Mouse (Mus musculus) retina, postnatal 7 days (tissue): ENCODE results near the gene Slc27a4.

Source experiments
- DNase-seq: peaks from one replicate; pipeline ENCODE4 v3.0.0-alpha.2; 2012; ENCODE audit warnings: low read depth, low spot score

The Slc27a4 gene

DNA sequence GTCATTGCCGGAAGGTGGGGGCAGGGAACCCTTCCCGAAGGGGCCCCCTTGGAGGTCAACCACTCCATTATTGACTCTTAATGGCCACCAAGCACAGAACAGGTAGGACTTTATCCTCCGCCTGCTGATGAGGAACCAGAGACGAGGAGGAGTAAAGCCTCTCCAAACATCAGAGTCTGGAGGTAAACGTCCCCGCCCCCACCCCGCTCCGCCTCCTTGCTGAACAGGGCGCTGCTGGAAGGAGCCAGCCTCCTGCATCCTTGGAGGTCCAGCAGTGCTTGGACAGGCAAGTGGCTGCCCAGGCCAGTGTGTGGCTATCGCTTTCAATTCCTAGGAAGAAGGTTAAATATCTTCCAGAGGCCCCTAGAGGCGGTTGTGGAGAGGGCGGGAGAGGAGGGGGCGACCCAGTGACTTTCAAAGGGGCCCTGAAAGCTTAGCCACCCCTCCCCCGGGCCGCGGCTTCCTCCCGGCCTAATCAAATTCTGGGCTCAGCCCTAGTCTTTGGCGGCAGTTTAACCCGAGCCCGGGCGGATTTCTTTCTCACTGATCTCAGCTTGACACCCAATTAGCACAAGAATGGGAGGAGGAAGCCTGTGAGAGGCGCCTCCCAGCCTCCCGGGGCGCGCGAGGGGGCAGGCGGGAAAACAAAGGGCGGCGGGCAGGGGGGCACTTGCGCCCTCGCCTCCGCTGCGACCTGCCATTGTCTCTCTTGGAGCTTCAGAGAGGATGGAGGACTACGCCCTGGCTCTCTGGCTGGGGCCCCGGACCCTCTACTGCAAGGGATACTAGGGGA, 17.8 kb downstream of the Slc27a4 start, which contains the start of gene Urm1:
Urm1 (plus strand) TSS at position 51 of the 793 bp plus-strand sequence.
- DNase-seq, result peak; percentile 56

DNA sequence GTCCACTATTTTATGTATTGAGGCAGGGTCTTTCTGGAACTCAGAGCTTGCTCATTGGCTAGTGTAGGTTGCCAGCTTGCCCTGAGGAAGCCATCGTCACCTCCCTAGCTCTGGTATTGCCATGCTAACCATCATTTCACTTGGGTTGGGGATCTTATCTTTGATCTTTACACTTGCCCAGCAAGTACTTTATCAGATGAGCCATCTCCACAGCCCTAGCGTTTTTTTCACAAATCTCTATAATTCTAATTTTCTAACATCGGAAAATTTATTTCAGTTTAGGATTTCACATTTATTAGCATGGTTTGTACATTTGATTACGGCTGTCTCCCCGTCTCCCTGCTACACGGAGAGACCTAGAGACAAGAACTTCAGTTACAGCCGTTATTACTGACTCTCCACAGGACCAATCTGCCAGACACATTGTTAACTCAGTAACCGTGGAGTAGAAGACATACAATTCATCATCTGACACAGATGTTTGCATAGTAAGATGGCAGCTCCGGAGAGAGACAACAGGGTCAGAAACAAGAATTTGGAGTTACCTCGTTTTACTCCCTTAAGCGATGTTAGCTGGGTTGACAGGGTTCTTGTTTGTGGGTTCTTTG, 24.0 kb downstream of the Slc27a4 start:
- DNase-seq, result no peak

DNA sequence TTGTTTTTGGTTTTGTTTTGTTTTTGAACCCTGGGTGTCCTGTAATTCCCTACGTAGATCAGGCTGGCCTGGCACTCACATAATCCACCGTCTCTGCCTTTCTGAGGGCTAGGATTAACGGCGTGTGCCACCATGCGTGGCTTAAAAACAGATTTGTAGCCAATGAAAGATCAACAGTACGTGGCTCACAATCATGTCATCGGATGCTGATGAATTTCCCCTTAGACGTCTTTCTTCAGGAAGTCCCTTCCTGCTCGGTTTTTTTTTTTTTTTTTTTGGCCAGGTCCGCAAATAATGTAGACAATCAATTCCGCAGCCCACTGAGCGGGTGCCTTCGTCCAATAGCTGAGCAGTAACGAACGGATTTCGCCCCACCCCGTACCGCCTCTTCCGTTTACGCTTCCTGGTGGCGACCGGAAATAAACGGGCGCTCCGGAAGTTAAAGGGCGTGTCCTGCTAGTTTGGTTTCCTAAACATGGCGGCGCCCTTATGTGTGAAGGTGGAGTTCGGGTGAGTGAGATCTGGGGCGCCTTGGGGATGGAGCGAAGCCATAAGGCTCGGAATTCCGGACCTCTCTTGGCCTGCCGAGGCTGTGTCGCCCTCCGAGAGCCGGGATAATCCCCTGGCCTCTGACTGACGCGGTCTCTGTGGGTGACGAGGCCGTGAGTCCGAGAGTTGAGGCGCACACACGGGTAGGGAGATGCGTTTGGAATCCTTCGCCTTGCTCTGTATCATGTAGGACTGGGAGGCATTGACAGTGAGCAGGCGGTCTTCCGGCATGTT, 24.7 kb downstream of the Slc27a4 start:
- DNase-seq, result peak; percentile 94

DNA sequence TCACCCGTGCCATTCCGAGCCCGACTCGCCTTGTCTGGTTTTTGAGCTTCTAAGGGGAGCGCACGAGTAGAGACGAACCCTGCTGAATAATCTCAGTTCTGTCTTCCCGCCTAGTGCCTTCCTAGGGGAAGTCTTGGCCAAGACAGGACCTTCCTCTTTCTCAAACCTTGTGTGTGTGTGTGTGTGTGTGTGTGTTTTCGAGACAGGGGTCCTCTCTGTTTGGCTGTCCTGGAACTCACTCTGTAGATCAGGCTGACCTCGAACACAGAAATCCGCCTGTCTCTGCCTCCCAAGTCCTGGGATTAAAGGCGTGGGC, 25.2 kb downstream of the Slc27a4 start:
- no peak for DNase-seq

DNA sequence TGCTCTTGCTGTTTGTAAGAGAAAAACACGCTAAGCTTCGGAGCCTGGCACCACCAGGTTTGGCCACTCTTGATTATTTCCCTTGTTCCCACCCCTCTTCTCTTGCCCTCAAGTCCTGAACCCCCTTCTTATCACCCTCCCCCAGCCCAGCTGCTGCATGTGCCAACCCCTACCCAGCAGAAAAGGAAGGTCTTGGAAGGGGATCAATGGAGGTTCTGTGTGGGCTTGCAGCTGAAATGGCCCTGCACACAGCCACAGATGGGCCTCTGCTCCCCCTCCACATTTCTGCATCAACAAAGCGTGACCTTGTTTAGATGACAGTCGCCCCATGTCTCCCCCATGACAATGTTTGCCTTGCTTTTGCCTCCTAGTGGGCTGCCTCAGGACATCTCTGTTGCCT, 28.7 kb downstream of the Slc27a4 start:
- DNase-seq, result no peak

DNA sequence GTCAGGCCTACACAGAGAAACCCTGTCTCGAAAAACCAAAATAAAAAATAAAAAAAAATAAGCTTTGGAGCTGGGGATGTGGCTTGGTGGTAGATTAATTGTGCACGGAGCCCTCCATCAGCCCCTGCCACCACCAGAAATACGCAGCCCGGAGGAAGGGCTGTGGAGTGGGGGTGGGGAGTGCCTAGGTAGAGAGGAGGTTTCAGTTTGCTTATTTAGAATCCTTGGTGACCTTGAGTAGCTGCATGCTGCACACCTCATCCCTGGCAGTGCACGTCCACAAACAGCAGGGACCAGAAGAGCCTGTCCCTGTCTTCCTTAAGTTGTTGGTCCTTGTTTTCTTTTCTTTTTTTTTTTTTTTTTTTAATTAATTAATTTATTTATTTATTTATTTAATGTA, 31.4 kb downstream of the Slc27a4 start:
- no peak for DNase-seq

DNA sequence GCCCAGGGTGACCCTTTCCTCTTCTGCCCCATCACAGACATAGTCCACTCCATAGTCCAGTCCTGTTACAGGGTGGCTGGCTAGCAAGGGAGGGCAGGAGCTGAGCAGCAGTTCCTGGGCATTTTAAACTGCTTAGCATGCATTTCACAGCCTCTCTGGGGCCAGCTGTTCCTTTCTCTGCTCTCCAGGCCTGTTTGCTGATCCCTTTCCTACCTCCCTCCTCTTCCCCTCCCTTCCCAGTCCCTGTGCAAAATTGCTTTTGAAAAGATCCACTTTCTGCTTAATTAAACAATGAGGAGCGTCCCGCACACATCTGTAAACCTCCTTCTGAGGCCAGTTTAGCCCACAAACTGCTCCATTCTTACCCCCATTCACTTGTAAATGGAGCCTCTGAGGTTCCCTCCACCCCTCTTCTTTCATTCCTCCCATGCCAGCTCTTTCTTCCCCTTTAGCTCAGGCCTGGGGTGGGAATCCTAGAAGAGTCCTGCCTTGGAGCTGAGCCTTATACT, 33.0 kb downstream of the Slc27a4 start:
- DNase-seq, result no peak

DNA sequence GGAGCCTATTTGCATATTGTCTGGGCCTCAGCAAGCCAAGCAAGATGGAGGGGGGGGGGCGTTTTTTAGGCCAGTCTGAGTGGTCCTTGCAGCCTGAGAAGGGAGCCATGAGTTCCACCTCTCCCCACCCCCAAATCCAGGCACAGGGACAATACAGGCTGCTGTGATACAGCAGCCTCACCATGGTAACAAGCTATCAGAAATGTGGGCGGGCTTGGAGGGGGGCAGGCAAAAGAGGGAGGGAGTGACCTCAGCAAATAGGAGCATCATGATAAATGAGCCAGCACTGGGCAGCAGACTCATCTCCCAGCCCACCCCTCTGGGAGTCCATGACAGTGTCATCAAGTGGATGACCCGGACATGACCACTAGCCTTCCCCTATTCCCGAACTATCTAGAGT, 37.0 kb downstream of the Slc27a4 start:
- DNase-seq, result no peak

DNA sequence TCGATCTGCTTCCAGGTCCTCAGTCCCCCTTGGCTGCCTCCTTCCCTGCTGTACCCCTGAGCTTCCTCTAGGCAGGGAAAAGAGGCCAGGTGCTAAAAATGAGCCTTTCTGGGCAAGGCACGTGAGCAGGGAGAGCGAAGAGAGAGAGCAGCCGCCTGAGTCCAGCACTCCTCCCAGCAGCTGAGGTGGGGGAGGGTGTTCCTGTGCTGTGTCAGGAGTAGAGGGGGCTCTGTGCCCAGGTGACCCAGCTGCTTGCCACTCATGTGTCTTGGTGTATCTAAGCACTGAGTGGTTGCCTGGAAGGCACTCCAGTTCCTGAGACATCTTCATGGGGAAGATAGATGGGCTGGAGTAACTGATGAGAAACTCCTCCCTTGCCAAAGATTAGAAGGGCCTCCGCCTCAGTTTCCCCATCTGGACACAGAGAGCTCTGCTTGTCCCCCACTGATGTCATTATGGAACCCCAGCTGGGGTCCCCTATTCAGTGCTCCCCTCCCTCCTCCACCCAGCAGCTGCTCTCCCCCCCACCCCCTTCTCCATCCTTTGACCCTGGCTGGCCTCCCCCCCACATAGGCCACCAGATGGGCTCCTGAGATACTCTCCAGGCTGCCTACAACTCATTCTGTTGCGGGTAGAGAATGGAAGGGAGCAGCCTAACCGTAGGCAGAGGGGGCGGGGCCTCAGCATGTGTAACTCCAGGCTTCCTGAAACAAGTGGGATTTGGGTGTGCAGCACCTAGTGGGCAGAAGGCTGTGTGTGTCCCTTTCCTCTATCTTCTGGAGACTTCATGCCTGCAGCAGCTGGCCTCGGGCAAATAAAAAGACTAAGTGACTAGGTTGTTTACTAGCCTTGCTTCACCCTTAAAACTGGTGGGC, 41.0 kb downstream of the Slc27a4 start:
- DNase-seq, result no peak

DNA sequence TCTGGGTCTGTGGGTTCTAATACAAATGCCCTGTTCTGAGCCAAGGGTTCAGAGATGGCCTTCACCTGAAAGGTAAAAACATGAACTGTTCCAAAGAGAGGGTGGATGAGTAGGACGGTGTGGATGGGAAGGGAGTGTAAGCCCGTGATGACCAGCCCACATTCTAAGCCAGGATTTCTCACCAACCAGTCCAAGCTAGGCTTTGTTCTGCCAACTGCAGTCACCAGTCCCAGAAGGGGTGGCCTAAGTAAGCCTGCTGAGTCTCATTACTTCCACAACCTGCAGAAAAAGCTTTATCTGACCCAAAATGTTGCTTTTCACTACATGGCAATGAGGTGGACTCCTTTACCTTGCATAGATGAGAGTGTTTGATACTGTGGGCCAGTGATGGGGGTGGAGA, 41.7 kb downstream of the Slc27a4 start:
- DNase-seq, result no peak

DNA sequence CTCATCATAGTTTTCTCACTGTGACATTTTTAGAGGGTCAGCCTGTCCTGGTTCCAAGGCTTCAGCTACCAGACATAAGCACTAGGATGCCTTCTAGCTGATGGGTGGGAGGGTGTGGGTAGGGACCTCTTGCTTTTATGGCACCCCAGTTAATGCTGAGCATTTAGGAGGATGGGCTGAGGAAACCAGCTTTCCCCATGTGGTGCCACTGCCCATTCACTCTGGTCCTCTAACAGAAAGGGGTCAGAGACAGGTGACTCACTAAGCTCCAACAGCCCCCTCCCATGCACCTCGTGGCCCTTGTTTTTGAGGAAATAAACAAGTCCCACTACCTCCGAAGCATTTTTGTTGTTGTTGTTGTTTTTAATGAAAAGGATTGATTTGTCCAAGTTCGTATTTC, 42.2 kb downstream of the Slc27a4 start:
- DNase-seq, result no peak

DNA sequence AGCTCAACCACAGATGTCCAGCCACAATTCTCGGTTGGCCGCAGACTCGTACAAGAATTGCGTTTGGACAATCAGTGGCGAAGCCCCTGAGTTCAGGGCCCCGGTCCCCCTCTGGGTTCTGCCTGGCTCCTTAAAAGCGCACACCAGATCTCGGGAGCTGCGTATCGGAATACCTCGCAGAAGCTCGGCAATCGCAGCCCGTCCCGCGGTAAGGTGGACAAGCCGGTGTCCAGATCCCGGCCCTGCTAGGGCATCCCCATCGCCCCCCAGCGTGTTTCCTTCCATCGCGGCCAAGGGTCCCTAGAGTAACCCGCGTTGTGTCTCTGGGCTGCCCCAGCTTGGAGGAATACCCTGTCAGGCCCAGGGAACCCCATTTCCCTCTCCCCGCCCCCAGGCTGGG, 43.2 kb downstream of the Slc27a4 start:
- DNase-seq, result no peak

DNA sequence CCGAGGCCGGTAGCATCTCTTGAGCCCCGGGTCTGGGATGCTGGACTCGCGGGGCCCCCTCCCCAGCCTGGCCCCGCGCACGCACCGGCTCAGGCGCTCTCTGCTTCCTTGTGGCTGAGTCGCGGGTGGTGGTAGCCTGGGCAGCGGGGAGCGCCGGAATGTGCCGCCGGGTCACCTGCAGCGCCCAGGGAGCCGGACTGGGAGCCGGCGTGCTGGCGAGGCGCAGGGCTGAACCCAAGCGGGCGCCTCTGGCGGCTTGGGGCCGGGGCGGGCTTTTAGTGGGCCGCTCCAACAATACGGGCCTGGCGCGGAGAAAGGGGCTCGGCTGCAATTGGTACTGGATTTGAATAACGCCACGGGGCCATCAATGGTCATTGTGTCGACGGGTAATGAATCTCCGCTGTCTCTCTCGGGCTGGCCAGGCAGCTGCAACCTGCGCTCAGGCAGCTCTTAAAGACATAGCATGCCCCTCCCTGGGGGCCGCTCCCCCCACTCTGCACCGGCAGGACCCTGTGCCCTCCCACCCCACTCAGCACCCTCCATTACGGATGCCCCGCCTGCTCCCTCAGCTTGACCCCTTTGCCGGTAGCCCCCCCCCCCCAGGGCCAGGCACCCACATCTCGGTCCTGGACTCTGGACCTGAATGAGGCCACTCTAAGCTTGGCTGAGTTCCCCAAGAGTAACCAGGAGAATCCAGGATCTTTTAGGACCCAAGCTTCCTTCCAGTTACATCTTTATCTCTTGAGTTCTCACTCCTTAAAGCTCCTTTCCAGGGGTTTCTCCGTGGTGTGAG, 43.8 kb downstream of the Slc27a4 start:
- no peak for DNase-seq

DNA sequence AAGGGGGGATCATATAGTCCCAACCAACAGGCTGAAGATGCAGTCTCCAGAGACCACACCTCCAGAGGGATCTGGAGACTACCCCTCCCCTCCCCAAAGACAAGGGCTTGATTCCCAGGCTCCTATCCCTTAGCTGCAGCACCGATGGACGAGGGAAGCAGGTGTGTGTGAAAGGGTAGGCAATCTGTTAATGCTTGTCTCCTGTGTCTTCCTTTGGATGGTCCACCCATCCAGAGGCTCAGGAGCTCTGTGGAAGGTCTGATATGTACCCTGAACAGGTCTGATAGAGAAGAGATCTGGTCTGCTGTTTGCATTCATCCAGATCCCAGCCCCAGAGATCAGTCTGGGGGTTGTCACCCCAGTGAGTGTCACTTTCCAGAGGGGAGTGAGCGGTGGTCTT, 44.5 kb downstream of the Slc27a4 start:
- DNase-seq, result no peak

DNA sequence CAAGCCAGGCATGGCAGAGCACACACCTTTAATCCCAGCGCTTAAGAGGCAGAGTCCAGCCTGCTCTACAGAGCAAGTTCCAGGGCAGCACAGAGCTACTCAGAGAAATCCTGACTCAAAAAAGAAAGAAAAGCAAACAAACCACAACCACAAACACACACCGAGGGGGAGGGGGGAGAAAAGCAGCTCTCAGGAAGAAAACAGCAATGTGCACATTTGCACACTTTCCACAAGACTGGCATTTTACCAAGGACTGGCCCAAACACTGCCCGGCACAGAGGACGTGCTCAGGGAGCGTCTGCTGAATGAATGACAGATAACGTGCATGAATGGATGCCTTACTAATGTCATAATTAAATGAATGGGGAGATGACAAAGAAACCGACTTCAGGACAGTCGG, 46.6 kb downstream of the Slc27a4 start:
- DNase-seq, result no peak

DNA sequence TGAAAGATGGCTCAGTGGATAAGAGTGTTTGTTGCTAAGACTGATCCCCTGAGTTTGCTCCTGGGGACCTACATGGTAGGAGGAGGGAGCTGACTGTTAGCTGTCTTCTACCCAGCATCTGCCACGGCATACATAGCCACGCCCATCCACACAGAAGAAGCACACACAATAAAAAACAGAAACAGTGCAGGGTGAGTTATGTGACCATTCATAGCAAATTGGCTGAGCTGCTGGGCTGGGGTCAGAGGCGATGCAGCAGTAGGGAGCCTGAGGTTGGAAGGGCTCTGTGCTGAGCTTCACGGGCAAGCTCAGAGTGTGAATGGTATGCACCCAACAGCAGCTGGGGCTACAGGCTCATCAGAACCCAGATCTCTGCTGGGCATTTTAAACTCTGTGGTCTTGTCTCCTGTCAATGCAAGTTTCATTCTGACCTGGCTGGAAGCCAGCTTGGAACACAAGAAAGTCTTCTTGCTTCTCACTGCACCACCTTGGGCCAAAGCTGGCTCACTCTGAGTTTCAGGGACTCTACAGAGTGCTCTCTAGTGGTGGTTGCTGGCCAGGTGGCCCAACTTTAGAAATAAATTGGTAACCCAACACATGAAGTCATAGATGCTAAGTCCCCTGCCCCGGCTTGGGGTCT, 47.5 kb downstream of the Slc27a4 start:
- DNase-seq, result no peak

DNA sequence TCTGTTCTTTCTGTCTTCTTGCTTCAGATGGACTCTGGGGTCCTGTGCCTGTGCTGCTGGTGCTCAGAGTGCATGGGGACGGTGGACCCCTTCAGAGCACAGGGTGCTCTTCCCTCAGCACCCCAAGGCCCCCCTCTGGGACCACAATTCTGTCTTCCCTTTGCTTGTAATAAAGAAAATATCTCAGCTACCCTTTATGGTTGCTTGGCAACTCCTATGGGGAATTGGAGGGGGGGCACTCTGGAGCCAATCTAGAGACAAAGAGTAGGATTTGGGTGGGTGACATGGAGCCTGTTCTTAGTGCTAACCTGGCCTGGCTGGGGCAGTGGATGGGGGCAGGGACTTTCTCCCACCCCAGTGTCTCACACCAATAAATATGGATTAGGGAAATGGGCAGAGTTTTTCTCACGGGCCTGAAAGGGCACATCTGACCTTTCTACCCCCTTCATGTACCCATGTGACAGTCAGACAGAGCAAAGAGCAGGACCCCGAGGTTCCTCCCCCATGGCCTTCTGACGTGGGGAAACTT, 50.6 kb downstream of the Slc27a4 start:
- no peak for DNase-seq

DNA sequence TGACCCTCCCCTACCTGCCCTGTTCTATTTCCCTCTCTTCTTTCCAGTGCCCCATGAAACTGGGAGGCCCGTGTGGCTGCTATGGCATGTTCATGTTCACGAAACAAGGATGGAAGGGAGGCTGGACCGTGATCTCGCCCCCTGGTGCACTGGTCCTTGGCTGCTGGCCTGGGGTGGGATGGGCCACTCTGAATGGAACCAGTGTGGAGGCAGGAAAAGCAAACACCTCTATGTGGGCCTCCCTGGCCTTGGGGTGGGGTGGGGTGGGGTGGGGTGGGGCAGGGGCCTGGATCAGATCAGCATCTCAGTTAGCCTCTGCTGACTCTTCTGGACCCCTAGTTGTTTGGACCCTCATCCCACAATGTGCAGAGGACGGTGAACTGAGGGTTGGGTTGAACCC, 51.3 kb downstream of the Slc27a4 start:
- DNase-seq, result no peak

DNA sequence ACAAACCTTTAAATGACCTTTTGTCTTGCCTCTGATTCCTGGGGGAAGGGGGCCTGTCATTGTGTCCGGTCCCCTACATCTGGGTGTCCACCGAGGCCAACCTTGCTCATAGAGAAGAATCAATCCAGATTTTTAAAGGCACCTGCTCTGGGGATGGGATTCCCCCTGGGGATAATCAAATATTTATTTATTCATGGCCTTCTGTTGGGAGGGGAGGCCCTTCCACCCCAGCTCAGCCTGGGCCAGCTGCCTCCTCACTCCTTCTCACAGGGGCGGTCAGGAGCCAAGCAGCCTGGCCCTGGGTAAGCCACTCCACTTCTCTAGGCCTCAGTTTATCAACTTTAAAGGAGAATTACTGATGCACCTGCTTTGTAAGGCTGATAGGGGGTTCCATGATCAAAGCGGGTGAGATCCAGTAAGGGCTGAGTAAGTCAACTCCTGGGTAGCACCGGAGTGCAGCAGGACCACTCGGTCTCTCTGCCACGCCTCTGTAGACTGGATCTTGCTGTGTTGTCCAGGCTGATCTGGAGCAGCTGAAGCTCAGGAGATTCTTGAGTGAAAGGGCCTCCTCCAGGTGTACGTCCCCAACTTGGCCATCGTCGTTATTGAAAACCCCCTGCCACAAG, 53.3 kb downstream of the Slc27a4 start:
- DNase-seq, result no peak
